Mouse (Mus musculus): ENCODE data around the gene Gmpr2.

- TF ChIP-seq POLR2A (IDR thresholded peaks at IDR 0.05; ENCODE audit: extremely low read depth, insufficient read depth, low read length) (no peak), CTCF (IDR thresholded peaks at IDR 0.05; ENCODE audit: extremely low read depth, insufficient read depth, low read length) (peak; percentile 68)
These were observed 42.4 kb upstream of the Gmpr2 start for GRCm38 (mm10) chr14:55629312-55629711.

All from cortical plate, adult 2 months (tissue).